Mouse (Mus musculus) spleen, adult 18-20 months (tissue): ENCODE measurements around the gene Ep400.

Experiments
- DNase-seq, 2 experiments: peaks; one replicate each; pipeline ENCODE4 v3.0.0; 2022; ENCODE audit warnings: mixed read lengths in 2 of 2

Gene Ep400

DNA sequence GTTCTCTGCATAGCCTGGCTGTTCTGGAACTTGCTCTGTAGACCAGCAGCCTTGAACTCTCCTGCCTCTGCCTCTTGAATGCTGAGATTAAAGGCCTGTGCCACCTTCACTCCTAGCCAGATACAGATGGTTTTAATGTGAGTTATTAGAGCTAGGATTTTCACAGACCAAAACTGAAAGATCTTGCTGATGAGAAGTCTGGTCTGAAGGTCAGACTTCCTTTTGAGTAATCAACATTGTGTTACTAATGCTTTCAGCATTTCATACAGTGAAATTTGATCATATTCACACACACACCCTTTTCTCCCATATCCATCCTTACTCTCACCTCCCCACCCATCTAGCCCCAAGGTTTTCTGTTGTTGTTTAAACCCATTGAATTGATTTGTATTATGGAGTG is 110.8 kb downstream of the Ep400 start:
- no peak for DNase-seq

DNA sequence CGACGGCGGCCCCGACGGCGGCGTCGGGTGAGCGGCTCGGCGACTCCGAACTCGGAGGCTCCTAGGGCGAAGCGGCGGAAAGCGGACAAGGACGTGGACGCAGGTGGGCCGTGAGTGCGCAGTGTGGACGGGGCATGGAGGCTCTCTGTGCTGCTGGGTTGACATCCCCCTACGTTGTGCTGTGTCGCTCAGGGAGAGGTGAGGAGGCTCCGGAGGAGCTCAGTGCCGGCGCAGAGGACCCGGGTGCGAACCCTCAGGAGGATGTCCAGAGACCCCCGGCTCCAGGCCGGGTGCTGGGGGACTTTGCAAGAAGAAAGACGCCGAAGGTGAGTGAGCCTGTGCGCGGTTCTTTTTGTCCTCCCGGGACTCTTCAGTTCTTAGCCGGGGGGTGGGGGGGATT is 116.8 kb downstream of the Ep400 start:
- no peak for DNase-seq

DNA sequence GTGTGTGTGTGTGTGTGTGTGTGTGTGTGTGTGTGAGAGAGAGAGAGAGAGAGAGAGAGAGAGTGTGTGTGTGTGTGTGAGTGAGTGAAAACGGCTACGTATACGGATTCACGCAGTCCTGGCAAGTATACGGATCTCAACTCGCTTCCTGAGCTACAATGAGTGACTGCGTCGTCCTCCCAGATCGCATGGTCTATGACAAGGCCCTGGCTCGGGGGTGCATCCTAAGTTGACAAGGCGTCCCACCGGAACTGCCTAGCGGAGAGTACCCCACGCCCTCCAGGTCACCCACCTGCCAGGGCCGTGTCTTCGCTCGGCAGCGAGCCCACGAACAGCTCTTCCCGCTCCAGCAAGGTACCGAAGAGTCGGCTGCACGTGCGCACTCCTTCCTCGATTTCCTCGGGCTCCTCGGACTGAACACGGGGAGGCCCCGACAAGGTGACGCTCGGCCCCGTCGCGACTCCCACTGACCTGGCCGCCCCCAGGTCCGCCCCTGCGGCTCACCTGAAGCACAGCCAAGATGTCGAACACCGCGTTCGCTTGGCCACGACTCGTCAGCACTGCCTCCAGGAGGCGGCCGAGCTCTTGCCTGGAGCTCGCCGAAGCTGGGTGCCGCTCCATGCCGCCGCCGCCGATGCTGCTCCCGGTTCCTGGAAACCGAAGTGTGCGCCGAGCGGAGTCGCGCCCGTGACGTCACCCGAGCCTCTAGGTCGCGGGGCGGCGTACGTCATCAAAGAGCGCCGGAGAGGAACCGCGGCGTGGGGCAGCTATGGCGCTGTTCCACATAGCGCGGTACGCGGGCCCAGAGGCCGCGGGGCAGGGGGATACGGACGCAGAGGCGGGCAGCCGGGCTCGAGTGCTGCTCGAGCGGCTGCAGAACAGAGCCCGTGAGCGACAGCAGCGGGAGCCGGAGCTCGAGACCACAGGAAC is 117.5 kb downstream of the Ep400 start, which contains the start of the genes Noc4l and Ddx51:
Noc4l (minus strand) TSS at position 699 of the 930 bp plus-strand sequence.
Ddx51 (plus strand) TSS at position 733 of the 930 bp plus-strand sequence.
- peak; percentile 88 to 97 for DNase-seq

DNA sequence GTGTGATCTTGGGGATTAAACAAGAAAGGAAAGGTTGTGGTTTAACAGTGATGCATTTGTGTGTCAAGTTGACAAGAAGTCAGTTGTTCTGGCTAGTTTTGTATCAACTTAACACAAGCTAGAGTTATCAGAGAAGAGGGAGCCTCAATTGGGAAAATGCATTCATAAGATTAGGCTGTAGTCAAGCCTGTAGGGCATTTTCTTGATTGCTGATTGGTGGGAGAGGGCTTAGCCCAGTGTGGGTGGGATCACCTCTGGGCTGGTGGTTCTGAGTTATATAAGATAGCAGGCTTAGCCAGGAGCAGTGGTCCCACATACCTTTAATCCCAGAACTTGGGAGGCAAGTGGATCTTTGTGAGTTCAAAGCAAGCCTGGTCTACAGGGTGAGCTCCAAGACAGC is 124.1 kb downstream of the Ep400 start:
- DNase-seq: no peak

DNA sequence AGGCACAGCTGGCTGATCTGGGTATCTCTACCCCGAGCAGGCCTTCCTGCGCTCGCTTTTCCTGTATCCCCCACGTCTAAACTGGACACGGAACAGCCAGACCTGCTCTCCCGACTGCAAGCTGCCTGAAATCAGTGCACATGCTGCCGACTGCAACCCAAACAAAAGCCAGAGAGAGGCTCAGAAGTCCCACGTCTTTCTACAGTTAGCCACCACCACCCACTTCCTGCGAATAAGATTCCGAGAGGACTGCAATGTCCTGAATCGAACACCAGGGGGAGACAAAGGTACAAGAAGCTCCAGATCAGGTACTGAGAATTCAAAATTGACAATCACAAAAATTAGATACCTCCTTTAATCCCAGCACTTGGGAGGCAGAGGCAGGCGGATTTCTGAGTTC is 131.1 kb downstream of the Ep400 start:
- peak; percentile 49 to 70 for DNase-seq

DNA sequence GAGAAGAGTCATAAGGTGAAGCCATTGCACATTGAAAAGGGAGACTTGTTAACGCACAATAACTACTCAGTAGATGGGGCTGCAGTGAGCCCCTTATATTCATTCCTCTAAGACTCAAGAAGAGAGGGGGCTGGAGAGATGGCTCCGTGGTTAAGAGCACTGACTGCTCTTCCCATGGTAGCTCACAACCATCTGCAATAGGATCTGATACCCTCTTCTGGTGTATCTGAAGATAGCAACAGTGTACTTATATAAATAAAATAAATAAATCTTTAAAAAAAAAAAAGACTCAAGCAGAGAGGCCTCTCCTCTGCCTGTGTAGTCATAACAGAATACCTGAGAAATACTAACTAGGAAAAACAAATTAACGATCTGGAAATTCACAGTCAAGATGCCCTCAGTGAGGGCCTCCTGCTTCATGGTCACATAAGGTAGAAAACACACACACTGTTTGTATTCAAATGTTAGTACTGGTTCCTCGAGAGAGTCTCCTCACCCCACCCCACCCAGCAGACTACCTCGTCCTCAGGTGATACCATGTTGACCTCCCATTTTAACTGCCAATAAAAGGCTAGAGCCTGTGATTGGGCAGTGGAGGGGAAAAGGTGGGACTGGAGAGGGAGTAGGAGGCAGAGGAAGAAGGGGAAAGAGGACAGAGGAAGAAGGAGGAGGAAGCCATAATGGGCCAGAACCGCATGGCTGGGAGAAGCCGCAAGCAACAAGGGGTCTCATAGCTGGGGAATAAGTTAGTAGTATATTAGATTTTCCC is 132.0 kb downstream of the Ep400 start:
- DNase-seq: no peak

DNA sequence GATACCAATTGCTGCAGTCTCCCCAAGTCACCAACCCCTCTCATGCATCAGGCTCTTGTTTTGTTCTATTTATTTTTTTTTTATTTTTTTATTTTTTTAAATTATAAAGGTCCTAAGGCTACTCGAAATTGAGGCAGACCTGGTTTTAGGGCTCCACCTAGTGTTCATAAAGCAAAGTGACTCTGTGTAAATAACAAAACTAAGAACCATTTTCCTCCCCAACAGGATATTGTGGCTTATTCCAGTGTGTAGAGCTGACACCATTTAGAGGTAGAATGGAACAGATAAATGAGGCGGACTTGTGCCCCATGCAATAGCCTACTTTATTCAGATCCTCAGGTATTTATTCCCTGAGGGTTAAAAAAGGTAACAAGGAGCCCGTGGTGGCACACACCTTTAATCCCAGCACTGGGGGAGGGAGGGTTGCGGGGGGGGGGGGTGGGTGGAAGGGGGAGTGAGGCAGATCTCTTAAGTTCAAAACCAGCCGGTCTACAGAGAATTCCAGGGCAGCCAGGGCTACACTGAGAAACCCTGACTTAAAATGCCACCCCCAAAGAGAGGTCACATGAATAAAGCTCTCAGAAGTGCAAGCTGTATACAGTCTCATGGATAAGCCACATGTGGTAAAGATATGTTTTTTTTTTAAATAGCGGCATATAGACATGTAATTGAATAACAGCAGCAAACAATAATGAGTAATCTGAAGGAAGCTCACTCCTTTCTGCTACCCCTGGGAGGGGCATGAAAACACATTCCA is 134.4 kb downstream of the Ep400 start:
- DNase-seq: no peak

DNA sequence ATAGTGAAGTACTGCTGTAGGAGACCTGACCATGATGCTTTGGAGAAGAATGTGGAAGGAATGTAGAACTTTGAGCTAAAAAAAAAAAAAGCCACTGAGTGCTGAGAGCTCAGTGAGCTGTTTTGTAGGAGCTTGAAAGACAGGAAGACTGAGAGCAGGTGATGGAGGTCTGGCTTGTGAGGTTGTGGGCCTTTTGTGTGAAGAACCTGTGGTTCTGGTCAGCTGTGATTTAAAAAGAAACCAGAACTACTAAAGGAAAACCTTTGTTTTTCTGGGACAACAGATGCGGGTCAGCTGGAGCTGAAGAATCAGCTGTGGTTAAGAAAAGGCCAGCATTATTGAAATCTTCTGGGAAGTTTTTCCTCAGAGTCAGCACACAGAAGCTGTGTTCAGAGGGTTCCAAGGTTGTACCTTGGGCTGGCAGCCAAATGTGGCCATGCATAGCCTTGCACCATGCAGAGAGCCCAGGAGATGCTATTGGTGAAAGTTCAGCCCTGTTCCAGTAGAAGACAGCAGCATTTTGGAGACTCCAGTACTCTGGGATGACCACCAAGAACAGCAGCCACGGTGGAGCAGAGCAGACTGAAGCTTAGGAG is 140.9 kb downstream of the Ep400 start:
- no peak for DNase-seq

DNA sequence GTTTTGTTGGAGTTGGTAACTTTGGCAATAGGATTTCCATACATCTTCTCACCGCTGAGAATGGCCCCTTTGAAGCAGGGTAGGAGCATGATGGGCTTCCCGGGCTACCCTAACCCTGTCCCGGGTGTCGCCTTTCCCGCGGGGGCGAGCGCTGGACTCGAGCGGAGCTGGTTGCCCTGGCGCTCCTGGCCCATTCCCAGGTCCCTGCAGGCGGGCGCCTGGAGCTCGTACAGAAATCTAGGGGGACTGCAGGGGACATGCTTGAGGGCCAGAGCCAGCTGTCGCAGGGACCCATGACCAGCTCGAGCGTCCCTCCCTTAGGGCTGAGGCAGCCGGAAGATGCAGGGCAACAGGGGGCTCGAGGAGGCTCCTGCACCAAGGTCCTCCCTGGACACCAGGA is 142.4 kb downstream of the Ep400 start:
- DNase-seq: no peak

DNA sequence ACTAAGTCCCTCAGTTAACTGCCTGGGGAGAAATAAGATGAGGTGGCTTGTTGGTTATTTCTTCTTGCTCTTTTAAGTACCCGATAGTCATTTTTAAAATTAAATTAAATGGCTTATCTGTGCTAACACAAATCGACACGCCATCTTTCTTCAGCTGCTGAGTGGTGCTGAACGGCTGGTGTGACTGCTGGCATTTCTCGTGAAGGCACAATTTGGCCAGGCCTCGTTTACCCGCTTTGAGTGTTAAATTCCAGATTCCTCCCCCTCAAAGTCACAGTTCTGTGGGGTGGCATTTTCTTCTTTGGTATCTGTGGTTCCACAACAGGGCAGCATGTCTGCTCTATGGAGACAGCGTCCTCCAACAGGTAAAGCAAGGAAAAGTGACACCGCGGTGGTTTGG is 143.2 kb downstream of the Ep400 start:
- no peak for DNase-seq

DNA sequence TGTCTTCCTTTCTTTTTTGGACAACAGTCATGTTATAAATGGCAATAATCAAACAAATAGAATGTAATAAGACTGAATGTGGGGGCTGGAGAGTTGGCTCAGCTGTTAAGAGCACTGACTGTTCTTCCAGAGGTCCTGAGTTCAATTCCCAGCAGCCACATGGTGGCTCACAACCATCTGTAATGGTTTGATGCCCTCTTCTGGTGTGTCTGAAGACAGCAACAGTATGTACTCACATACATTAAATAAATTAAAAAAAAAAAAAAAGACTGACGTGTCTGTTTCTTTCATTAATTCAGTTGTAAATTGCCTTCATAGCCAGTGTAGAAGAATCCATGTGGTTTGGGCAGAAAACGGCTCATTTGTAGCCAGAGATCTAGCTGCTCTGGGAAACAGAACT is 146.2 kb downstream of the Ep400 start:
- no peak for DNase-seq

DNA sequence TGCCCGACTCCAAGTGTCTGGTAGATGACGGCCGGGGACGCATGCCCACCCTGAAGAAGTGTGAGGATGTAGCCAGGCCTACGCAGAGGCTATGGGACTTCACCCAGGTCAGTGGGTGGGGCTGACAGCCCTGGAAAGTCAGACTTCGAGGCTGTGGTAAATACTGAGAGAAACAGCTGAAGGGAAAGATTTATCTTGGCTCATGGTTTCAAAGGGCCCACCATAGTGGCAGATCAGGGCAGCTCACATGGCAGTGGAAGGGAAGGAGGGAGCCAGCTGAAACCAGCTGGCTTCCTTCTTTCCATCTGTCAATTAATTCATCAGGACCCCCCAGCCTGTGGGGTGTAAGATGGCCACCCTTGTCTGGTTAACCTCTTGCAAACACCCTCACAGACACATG is 151.3 kb downstream of the Ep400 start:
- no peak for DNase-seq
